Mouse (Mus musculus) lung, embryonic 14.5 days (tissue): ENCODE measurements around the gene Shank2. TPM values are rescaled to one million over a fixed set of nuclear protein-coding genes. Genes with fewer than 3 reads are reported as not detected.

Experiments used
- ATAC-seq: fragments of 200-750 bp; cut with Nextera tagmentation; 2 replicates; pipeline ENCODE4 v1.8.0; 2017; ENCODE audit warnings: mild to moderate bottlenecking, moderate TSS enrichment, moderate library complexity; ENCODE audit not compliant: insufficient read depth
- DNase-seq: peaks from one replicate; pipeline ENCODE4 v3.0.0-alpha.2; 2015
- H3K27ac ChIP-seq: fragments of 300-500 bp; sonication (generic); 2 replicates; pipeline ENCODE4 v1.5.1; 2014; ENCODE audit warnings: low read depth, mild to moderate bottlenecking, moderate library complexity
- H3K27me3 ChIP-seq: fragments of 300-500 bp; sonication (generic); 2 replicates; pipeline ENCODE4 v1.6.1; 2014; ENCODE audit warnings: low read length, control low read depth; ENCODE audit not compliant: insufficient read depth
- H3K36me3 ChIP-seq: fragments of 300-500 bp; sonication (generic); 2 replicates; pipeline ENCODE4 v1.6.1; 2014; ENCODE audit warnings: control low read depth; ENCODE audit not compliant: insufficient read depth
- H3K4me1 ChIP-seq: fragments of 300-500 bp; sonication (generic); 2 replicates; pipeline ENCODE4 v1.6.1; 2014; ENCODE audit warnings: antibody characterized with exemption, control low read depth; ENCODE audit not compliant: insufficient read depth
- H3K4me2 ChIP-seq: fragments of 300-500 bp; sonication (generic); 2 replicates; pipeline ENCODE4 v1.6.1; 2014; ENCODE audit warnings: mild to moderate bottlenecking
- H3K4me3 ChIP-seq: fragments of 300-500 bp; sonication (generic); 2 replicates; pipeline ENCODE4 v1.5.1; 2014; ENCODE audit warnings: low read depth, low read length
- H3K9ac ChIP-seq: fragments of 300-500 bp; sonication (generic); 2 replicates; pipeline ENCODE4 v1.6.1; 2014
- H3K9me3 ChIP-seq: fragments of 300-500 bp; sonication (generic); 2 replicates; pipeline ENCODE4 v1.6.1; 2016; ENCODE audit warnings: low read depth, low read length, control low read depth
- CTCF ChIP-seq: IDR thresholded peaks from 2 replicates; pipeline ENCODE4 v1.5.1; 2016; ENCODE audit warnings: antibody characterized with exemption, low read depth
- WGBS: fragments of 180-500 bp; shearing (Covaris S2); extraction: QIAGEN DNeasy Blood & Tissue Kit; methylation state at CpG from one replicate; pipeline ENCODE4 v1.1.7; 2014; 5-methylcytosine and 5-hydroxymethylcytosine counted together
- polyA plus RNA-seq: library from polyadenylated mRNA; unstranded; fragments of >200 nt; fragmentation: Nextera tagmentation; extraction: Ambion mirVana; gene quantifications from 2 replicates; pipeline ENCODE4 v1.2.1, GENCODE M21; 2014

Shank2 gene
- polyA plus RNA-seq, 1 experiment from 2014 or later, result 2.1 TPM

DNA sequence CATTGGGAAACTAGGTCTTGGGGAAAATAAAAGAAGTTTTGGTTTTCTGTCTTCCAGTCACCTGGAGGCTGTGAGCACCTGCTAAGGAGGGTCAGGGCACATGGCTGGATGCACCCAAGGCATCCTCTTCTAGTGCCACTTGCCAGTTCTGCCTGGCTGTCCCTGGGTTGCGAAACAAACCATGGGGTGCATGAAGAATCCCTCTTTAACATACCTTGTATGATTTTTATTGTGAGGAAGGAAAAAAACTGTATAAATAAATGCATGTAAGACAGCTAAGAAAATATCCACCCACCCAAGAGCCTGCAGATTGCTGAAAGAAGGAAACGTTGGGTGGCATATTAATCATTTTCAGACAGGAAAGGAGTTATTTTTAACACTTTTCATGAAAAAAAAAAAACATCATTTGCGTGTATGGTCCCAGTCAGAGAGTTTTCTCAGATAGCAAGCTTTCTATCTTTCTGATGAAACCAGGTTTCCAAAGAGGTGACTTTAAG, 174.6 kb downstream of the Shank2 start:
- no peak overlapping the region for H3K9ac ChIP-seq
- H3K27ac ChIP-seq, result no peak overlapping the region
- no peak for ATAC-seq
- H3K27me3 ChIP-seq, result peaks cover 29% of the 10 kb centered on the region
- DNase-seq, result no peak
- TF ChIP-seq CTCF, result no peak
- no peaks in the 10 kb centered on the region for H3K9me3 ChIP-seq
- H3K4me3 ChIP-seq, result no peak overlapping the region
- no peaks in the 10 kb centered on the region for H3K36me3 ChIP-seq
- WGBS, result 52% methylated on average over 3 of the region's 3 CpGs
- H3K4me2 ChIP-seq, result no peak overlapping the region
- H3K4me1 ChIP-seq, result no peaks in the 10 kb centered on the region

DNA sequence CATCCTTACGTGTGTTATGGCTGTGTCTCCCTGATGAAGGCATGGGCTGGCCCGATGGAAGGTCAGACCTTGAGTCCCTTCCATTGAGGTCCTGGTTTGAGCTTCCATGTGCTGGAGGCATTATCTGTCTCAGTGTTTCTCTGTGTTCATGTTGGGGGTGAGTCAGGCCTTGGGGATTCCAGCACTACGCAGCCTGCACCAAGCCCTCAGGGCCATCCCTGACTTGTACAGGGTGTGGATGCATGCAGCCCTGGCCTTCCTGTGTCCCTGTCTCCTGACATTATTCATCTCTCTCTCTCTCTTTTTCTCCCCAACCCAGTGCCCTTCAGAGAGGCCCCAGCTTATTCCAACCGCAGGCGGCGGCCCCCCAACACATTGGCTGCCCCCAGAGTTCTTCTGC, 177.7 kb downstream of the Shank2 start:
- H3K36me3 ChIP-seq, result no peaks in the 10 kb centered on the region

DNA sequence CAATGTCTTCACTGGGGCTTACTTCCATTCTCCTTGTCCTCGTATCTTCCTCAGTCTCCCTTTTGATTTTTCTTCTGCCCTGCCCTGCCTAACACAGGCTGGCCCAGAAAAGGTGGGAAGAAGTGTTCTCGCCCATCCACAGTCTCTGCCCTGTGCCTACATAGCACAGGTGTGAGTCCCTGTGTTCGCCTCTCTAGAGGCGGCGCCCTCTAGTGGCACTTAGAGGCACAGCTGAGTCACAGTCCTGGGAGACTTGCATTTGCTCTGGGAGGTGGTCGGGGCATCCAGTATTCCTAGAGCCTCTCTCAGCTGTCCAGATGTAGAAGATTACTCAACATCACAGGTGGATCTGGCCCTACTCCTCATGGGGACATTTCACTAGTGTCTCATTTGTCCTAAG, 179.2 kb downstream of the Shank2 start:
- Histone ChIP-seq H3K4me3 (no peak overlapping the region), H3K36me3 (no peaks in the 10 kb centered on the region), H3K4me1 (no peaks in the 10 kb centered on the region), H3K9me3 (no peaks in the 10 kb centered on the region), H3K27ac (no peak overlapping the region), H3K4me2 (no peak overlapping the region), H3K9ac (no peak overlapping the region), H3K27me3 (peaks cover 16% of the 10 kb centered on the region)
- TF ChIP-seq CTCF, result peak; percentile 83
- DNase-seq (peak; percentile 77), ATAC-seq (no peak)
- 20% methylated on average over 6 of the region's 6 CpGs for WGBS

More for the DNA sequence above, 177.7 kb downstream of the Shank2 start:
- peaks cover 29% of the 10 kb centered on the region for H3K27me3 ChIP-seq
- H3K9me3 ChIP-seq, result no peaks in the 10 kb centered on the region
- ATAC-seq, result no peak
- no peaks in the 10 kb centered on the region for H3K4me1 ChIP-seq
- no peak for DNase-seq
- no peak for TF ChIP-seq CTCF
- H3K4me3 ChIP-seq, result no peak overlapping the region
- 89% methylated on average over 6 of the region's 6 CpGs for WGBS
- no peak overlapping the region for H3K9ac ChIP-seq
- H3K27ac ChIP-seq, result no peak overlapping the region
- H3K4me2 ChIP-seq, result no peak overlapping the region

DNA sequence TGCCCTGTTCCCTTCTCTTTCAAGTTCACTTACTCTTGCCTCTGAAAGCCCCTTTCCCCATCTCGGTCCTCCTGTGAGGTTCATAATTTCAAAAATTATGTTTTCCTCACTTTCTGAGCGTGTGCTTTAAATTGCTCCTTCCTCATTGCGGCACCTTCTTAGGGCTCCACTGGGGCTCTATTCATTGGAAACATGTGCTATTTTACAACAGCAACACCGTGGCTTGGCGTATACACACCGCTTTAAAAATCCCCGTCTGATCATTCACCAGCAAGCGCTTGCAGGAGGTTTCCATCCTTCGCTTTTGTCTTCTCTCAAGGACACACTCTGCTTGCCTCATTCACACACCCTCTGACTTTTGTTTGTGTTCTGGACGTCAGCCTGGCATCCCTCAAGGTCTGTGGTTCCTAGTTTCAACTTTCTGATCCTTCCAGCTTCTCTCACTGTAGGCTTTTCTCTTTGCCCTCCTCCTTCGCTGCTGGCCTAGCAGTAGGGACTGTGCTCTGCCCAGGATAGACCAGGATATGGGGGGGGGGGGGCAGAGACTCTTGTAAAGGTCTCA, 186.2 kb downstream of the Shank2 start:
- no peak overlapping the region for H3K4me3 ChIP-seq
- H3K9me3 ChIP-seq, result no peaks in the 10 kb centered on the region
- DNase-seq (no peak), ATAC-seq (no peak)
- H3K27me3 ChIP-seq, result no peaks in the 10 kb centered on the region
- H3K4me2 ChIP-seq, result no peak overlapping the region
- H3K9ac ChIP-seq, result no peak overlapping the region
- H3K36me3 ChIP-seq, result no peaks in the 10 kb centered on the region
- 71% methylated on average over 11 of the region's 11 CpGs for whole genome bisulfite sequencing
- TF ChIP-seq CTCF, result no peak
- H3K27ac ChIP-seq, result no peak overlapping the region
- H3K4me1 ChIP-seq, result no peaks in the 10 kb centered on the region

- ATAC-seq (no peak), DNase-seq (no peak)
- no peaks in the 10 kb centered on the region for H3K36me3 ChIP-seq
- no peak overlapping the region for H3K27ac ChIP-seq
- no peaks in the 10 kb centered on the region for H3K27me3 ChIP-seq
- 67% methylated on average over 4 of the region's 4 CpGs for WGBS
- H3K9me3 ChIP-seq, result no peaks in the 10 kb centered on the region
- no peak overlapping the region for H3K4me2 ChIP-seq
- no peak for TF ChIP-seq CTCF
- no peaks in the 10 kb centered on the region for H3K4me1 ChIP-seq
- H3K4me3 ChIP-seq, result no peak overlapping the region
- no peak overlapping the region for H3K9ac ChIP-seq
Observed at GRCm38 (mm10) chr7:144189446-144189845, 187.7 kb downstream of the Shank2 start.

- Histone ChIP-seq H3K9me3 (no peaks in the 10 kb centered on the region), H3K4me1 (no peaks in the 10 kb centered on the region), H3K27ac (no peak overlapping the region), H3K27me3 (no peaks in the 10 kb centered on the region), H3K4me3 (no peak overlapping the region), H3K9ac (no peak overlapping the region), H3K4me2 (no peak overlapping the region), H3K36me3 (no peaks in the 10 kb centered on the region)
- DNase-seq (no peak), ATAC-seq (no peak)
- TF ChIP-seq CTCF, result no peak
- WGBS, result 80% methylated on average over 2 of the region's 2 CpGs
Observed at GRCm38 (mm10) chr7:144198491-144198890, 196.8 kb downstream of the Shank2 start.

- H3K4me3 ChIP-seq, result no peak overlapping the region
- H3K36me3 ChIP-seq, result no peaks in the 10 kb centered on the region
- peak; percentile 11 for DNase-seq
- no peaks in the 10 kb centered on the region for H3K27me3 ChIP-seq
- no peaks in the 10 kb centered on the region for H3K4me1 ChIP-seq
- no peak overlapping the region for H3K4me2 ChIP-seq
- H3K27ac ChIP-seq, result no peak overlapping the region
- no peak overlapping the region for H3K9ac ChIP-seq
- no peaks in the 10 kb centered on the region for H3K9me3 ChIP-seq
- no peak for TF ChIP-seq CTCF
- no peak for ATAC-seq
- 44% methylated on average over 7 of the region's 7 CpGs for WGBS
Observed at GRCm38 (mm10) chr7:144202017-144202682, 200.4 kb downstream of the Shank2 start.
